Mouse (Mus musculus) CD8-positive naive resting alpha-beta T cell, adult 2 months (primary cell): ENCODE results near the gene Rnf144b.

Source experiments
- DNase-seq, 2 experiments: peaks; one replicate each; pipeline ENCODE4 v3.0.0; 2022; ENCODE audit warnings: low read depth in 2 of 2, low spot score in 2 of 2

Rnf144b gene

DNA sequence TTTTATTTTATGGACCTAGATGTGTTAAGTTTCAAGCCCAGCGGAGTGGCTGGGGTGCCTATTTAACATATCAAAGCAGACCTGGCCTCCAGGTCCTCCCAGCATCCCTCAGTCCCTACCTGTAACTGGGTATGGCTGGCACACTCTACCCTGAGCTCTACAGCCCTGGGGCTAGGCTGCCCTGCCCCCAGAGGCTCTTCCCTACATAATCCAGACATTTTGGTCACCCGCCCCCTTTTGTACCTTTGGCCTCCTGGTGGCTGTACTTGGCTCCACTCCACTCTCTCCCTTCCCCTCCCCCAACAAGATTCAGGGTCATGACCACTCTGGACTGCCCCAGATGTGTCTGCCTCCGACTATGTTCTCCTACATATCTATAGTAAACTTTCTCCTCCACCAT, 2.0 kb downstream of the Rnf144b start:
- DNase-seq, result no peak

DNA sequence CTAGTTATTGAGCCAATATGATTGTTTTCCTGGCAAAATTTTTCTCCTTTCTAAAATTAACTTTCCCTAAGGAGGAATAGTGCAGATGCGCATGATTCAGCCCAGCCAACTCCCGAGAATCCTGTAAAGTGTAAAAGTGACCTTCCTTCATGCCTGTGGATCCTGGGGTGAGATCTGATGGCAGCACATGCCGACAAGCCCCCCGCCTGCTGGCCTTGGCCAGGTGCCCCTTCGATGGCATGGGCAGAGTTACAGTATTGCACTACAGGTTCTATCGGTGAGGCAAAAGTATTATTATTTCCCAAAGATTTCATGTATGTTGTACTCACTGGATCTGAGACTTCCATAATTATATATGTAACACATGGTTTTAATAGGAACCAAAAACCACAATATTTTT, 2.5 kb downstream of the Rnf144b start:
- no peak for DNase-seq

- DNase-seq, result no peak
These were observed 3.1 kb downstream of the Rnf144b start for GRCm38 (mm10) chr13:47125595-47125994.

DNA sequence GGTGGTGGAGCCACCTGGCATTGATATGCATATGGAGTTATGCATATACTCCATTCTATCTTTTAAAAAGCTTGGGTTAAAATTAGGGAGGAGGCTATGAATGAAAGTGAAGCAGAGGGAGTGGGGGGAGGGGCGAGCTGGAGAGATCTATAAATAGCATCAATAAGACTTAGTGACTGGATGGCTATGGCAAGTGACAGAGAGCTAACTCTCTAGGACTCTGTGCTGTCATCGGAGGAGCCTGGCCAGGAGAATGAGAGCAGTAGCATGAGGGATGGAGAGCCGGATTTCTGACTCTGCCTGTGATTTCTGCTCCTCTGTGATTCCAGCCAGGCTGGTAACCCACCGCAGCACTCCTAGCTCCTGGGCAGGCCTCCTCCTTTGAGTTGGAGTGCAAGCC, 6.6 kb downstream of the Rnf144b start:
- no peak for DNase-seq

DNA sequence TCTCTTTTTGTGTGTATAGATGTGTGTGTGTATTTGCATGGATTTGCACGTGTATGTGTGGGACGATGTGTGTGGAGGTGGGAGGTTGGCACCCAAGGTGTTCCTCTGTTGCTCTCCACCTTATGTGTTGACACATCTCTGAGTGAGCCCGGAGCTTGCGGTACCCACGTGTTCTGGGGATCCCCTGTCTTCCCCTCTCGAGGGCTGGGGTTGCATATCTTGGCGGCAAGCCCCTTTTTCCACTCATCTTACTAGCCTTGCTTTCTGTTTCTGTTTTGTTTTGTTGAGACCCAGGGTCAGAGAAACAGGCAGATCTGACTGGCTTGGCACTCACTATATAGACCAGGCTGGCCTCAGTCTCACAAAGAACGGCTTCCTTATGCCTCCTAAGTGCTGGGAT, 10.6 kb downstream of the Rnf144b start:
- no peak for DNase-seq

GRCm38 (mm10) chr13:47134836-47135235, 12.4 kb downstream of the Rnf144b start:
- DNase-seq, result no peak

- DNase-seq, result no peak
These were observed 13.3 kb downstream of the Rnf144b start for GRCm38 (mm10) chr13:47135741-47136140.

- no peak for DNase-seq
These were observed 20.3 kb downstream of the Rnf144b start for GRCm38 (mm10) chr13:47142764-47143163.

DNA sequence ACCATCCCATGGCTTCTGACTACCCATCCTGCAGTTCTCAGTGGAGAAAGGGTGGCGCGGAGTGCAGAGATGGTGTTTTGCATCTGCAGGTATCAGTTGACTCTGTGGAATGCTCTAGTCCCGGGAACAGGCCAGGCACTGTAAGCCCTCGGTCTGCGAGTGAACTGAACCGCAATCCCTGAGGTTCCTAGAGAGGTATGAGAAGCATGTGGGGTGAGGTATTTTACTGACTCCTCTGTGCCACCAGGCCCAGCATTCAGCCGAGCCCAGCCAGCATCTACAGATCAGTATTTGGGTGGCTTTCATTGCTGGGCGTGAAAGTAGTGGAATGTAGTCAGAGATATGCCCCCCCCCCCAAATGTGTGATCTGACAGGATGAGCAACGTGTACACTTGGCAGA, 23.5 kb downstream of the Rnf144b start:
- no peak for DNase-seq

GRCm38 (mm10) chr13:47146388-47146787, 23.9 kb downstream of the Rnf144b start:
- DNase-seq, result no peak

- DNase-seq, result no peak
These were observed 26.1 kb downstream of the Rnf144b start for GRCm38 (mm10) chr13:47148573-47148972.

DNA sequence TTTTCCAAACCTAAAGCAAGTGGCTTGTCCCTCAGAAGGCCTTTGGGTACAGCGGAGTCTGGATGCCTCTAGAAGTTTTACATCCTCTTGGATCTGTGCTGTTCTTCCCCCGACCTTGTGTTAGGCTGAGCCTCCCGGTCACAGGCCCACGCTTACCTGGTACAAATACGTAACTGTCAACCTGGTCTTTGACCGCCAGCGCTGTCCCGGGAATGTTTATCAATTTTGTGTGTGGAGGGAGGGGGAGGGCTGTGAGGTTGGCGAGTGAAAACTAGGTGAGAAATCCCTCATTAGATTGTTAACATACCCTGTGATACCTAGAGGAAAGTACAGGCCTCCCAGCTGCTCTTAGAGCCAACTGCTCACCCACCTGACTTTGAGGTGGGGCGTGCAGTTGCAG, 27.5 kb downstream of the Rnf144b start:
- DNase-seq, result no peak

DNA sequence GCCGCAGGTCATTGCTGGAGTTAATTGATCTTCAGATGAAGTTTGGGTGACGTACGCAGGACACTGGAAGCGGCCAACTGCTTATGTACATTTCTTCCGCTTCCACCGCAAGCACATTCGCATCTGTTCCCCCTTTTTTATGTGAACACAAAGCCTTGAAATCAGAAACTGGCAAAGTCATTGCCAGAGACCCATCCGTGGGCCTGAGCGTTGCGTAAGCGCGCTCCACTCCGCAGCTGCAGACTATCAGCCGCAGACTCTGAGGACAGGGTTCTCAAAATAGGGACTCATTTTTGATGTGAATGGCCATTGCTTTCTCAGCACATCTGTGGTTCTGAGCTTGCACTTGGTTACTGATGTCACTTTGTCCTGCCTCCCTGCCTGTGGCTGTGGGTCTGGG, 28.6 kb downstream of the Rnf144b start:
- DNase-seq, result no peak

DNA sequence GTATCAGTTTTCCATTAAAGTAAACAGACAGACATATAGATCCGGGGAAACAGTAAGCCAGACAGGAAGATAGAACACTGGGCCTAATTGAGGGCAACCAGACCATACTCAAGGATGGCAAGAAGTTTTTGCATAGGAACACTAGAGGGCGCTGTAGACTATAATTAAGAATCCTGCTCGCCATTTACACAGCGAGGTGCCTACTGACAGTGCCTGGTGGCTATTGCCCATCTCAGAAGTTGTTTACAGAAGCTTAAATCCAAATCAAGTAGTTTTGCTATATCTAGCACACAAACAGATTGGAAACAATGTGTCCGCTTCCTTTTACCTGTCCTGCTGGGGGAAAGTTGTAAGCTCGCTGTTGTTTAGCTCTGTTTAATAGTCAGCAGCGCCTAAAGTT, 29.9 kb downstream of the Rnf144b start:
- DNase-seq, result no peak

DNA sequence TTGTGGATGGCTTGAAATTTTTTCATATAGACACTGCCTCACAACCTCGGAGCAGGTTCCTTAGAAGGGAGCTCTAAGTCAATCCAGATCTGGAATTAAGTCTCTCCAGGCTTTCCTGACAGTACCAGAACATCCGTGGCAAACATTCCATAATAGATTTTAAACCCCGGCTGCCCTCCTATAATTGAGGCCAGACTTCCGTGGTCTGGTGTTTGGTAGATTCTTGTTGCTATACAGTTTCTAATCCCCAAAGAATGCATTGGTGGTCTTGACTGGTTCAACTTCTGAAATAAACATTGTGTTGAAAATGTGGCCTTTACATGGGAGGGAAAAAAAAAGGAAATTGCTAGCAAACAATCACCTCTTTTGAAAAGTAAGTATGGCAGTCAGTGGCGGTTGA, 30.8 kb downstream of the Rnf144b start:
- DNase-seq, result no peak

DNA sequence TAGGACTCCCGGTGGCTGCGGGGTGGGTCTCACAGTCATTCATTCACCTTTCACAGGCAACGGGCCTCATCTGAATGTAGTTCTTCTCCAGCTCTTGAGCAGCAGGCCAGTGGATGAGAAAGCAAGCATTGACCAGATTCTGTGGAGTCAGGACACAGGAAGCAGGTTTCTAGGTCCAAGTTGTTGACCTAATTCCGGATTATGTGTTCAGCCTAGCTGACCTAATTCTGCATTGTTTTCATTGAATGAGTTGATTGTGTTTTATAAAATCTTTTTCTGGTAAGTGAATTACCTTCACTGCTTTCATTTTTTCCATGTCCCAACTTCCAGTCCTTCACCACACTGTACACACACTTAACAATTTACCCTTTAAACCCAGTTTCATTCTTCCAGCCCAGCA, 32.4 kb downstream of the Rnf144b start:
- DNase-seq, result no peak

DNA sequence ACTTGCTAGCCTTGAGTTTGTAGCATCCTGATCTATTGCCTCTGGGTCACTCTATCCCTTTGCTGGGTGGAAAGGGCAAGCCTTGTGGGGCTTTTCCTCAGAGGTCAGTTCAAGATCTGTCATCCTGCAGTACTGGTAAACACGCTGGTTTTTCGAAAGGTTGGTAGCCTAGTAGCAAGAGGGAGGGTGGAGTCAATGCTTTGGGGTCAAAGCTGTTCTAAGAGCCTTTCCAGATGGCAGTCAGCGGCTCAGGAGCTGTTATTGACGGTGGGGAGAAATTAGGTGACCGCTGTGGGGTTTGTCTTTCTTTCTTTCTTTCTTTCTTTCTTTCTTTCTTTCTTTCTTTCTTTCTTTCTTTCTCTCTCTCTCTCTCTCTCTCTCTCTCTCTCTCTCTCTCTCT, 34.4 kb downstream of the Rnf144b start:
- DNase-seq, result no peak

DNA sequence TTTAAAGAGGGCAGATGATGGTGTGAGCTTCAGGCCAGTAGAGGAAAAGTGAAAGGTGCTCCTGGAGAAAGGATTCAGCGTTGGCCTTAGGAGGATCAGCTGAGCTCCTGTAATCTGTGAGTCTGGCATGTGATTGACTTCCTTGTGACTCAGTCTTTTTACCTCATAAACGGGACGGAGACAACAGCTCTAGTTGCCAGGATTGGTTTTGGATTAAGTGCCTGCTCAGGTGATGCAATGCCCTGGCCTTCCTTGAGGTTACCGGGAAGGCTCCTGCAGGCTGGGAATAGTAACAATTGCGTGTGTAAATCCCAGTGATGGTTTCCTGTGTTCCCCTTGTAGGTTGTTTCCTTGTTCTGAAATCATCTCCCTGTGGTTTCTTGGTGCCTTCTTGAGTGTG, 39.5 kb downstream of the Rnf144b start:
- DNase-seq, result no peak

DNA sequence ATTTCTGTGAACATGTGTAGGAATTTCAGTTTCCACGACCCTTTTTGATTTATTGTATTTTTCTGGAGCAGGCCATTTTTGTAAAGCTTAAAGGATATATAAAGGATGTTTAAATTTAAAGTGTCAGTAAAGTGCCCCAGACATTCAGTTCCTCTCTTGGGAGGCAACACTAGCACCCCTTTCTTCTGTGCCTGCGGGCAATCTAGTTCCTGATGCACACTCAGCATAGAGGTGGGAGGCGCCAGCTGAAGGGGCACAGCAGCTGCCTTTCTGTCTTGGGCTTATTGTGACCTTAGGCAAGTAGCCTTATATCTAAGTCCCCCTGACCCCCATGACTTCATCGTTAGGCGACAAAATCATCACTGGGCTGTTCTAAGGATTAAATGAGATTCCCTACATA, 42.3 kb downstream of the Rnf144b start:
- no peak for DNase-seq

GRCm38 (mm10) chr13:47165261-47165660, 42.8 kb downstream of the Rnf144b start:
- no peak for DNase-seq

DNA sequence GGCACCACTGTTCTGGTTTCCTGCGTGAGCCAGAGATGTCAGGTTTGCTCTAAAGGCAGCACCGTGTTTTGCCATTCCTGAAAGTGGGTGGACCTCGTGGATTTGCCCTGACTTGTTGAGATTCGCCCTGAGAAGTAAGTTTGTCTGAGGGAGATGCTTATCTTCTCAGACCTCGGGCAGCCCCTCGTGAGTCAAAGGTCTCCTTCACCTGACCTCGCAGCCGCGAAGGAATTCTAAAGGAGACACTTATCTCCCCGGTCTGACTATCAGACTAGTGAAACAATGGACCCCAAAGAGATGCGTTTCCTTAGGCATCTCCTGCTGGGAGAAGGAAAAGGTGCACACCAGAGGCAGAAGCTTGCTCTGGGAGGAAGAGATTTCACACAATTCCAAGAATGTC, 46.0 kb downstream of the Rnf144b start:
- no peak for DNase-seq

DNA sequence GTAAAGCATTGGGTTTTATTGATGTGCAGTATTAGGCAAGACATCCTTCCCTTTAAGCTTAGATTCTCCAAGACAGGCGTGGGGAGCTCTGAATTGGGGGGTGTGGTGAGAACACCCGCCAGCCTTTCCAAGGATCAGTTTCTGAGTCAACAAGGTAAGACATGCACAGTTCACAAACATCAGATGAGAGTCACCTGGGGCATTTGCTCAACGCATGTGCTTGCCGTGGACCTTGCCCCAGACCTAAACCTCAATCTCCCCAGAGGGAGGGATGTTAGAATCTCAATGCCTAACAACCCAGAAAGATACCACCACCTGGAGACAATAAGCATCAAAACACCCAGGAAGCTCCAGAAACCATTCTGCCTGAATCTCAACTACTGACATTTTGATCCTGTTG, 47.6 kb downstream of the Rnf144b start:
- DNase-seq, result no peak

- DNase-seq, result no peak
These were observed 48.5 kb downstream of the Rnf144b start for GRCm38 (mm10) chr13:47170811-47171555.

DNA sequence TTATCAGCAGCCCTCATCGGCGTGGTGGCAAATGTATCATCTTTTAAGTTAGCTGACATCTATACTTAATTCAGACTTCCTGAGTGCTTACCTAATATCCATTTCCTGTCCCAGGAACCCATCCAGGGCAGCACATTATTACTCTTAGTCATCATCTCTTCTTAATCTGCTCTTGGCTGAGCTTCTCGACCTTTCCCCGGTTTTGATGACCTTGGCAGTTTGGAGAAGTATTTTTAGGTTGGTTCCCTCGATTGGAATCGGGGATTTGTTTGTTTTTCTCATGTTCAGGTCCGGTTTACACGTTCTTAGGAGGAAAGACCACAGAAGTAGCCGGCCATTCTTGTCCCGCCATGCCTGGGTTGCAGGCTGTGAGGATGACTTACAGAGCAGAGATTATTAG, 50.4 kb downstream of the Rnf144b start:
- DNase-seq, result no peak
